Mouse (Mus musculus): ENCODE measurements around the gene Efcc1. TPM values are rescaled to one million over a fixed set of nuclear protein-coding genes. Genes with fewer than 3 reads are reported as not detected.

Efcc1 gene
- polyA plus RNA-seq, 1 experiment: 3.0 TPM

- Histone ChIP-seq H3K4me3 (ENCODE audit: insufficient read depth, low read depth, low read length) (no peak overlapping the region), H3K4me1 (ENCODE audit: control insufficient read depth, insufficient read depth, low read length) (no peaks in the 10 kb centered on the region), H3K27me3 (replicated peaks; ENCODE audit: control insufficient read depth, insufficient read depth, low read length) (no peaks in the 10 kb centered on the region), H3K27ac (ENCODE audit: insufficient read depth, low read depth, low read length) (peak overlapping the region; percentile 56), H3K36me3 (ENCODE audit: control insufficient read depth, insufficient read depth, low read length) (no peaks in the 10 kb centered on the region)
- WGBS: 70% methylated on average over 5 of the region's 5 CpGs
- TF ChIP-seq CTCF (conservative IDR thresholded peaks at IDR 0.05; ENCODE audit: insufficient read depth, insufficient read length, low read depth, low read length): no peak
- no peak for TF ChIP-seq POLR2A (IDR thresholded peaks at IDR 0.05; ENCODE audit: low read depth, low read length)
- DNase-seq: peak; percentile 50
Observed at GRCm38 (mm10) chr6:87734136-87734535, 3.5 kb downstream of the Efcc1 start.

DNA sequence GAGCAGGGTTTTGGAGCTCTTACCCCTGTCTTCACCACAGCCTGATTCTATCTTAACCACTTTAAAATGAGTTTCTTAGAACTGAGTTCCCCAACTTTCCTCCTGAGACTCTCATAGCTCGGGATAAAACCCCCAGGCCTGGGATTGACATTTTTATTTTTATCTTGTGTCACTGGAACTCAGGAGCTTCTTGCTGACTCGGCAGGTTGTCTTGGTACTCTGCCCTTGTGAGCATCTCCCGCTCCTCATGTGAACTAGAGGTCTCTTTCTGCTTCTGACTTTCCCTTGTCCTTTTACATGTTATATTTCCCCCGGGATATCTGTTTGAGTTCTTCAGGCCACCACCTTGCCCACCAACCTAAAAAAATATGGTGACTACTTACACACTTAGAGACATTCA is 6.3 kb downstream of the Efcc1 start:
- H3K36me3 ChIP-seq (ENCODE audit: control insufficient read depth, insufficient read depth, low read length): no peaks in the 10 kb centered on the region
- TF ChIP-seq POLR2A (IDR thresholded peaks at IDR 0.05; ENCODE audit: low read depth, low read length) (no peak), CTCF (conservative IDR thresholded peaks at IDR 0.05; ENCODE audit: insufficient read depth, insufficient read length, low read depth, low read length) (no peak)

GRCm38 (mm10) chr6:87737921-87738626 is 7.4 kb downstream of the Efcc1 start:
- no peak for TF ChIP-seq POLR2A (IDR thresholded peaks at IDR 0.05; ENCODE audit: low read depth, low read length)
- 0 out of 2 replicates have a peak, but pooled peaks have one; percentile 12 for TF ChIP-seq CTCF (conservative IDR thresholded peaks at IDR 0.05; ENCODE audit: insufficient read depth, insufficient read length, low read depth, low read length)
- Histone ChIP-seq H3K4me3 (ENCODE audit: insufficient read depth, low read depth, low read length) (no peak overlapping the region), H3K4me1 (ENCODE audit: control insufficient read depth, insufficient read depth, low read length) (no peaks in the 10 kb centered on the region), H3K27me3 (replicated peaks; ENCODE audit: control insufficient read depth, insufficient read depth, low read length) (no peaks in the 10 kb centered on the region), H3K36me3 (ENCODE audit: control insufficient read depth, insufficient read depth, low read length) (no peaks in the 10 kb centered on the region), H3K27ac (ENCODE audit: insufficient read depth, low read depth, low read length) (no peak overlapping the region)
- DNase-seq: no peak
- WGBS: 91% methylated on average over 4 of the region's 4 CpGs

More for the DNA sequence above, 6.3 kb downstream of the Efcc1 start:
- Histone ChIP-seq H3K27ac (ENCODE audit: insufficient read depth, low read depth, low read length) (no peak overlapping the region), H3K4me3 (ENCODE audit: insufficient read depth, low read depth, low read length) (no peak overlapping the region), H3K4me1 (ENCODE audit: control insufficient read depth, insufficient read depth, low read length) (no peaks in the 10 kb centered on the region), H3K27me3 (replicated peaks; ENCODE audit: control insufficient read depth, insufficient read depth, low read length) (no peaks in the 10 kb centered on the region)
- no peak for DNase-seq
- WGBS: 76% methylated on average over 4 of the region's 4 CpGs

- DNase-seq: no peak
- H3K27me3 ChIP-seq (replicated peaks; ENCODE audit: control insufficient read depth, insufficient read depth, low read length): no peaks in the 10 kb centered on the region
- no peak overlapping the region for H3K27ac ChIP-seq (ENCODE audit: insufficient read depth, low read depth, low read length)
- TF ChIP-seq POLR2A (IDR thresholded peaks at IDR 0.05; ENCODE audit: low read depth, low read length): no peak
- TF ChIP-seq CTCF (conservative IDR thresholded peaks at IDR 0.05; ENCODE audit: insufficient read depth, insufficient read length, low read depth, low read length): no peak
- 66% methylated on average over 6 of the region's 6 CpGs for WGBS
- no peak overlapping the region for H3K4me3 ChIP-seq (ENCODE audit: insufficient read depth, low read depth, low read length)
- H3K36me3 ChIP-seq (ENCODE audit: control insufficient read depth, insufficient read depth, low read length): no peaks in the 10 kb centered on the region
- H3K4me1 ChIP-seq (ENCODE audit: control insufficient read depth, insufficient read depth, low read length): no peaks in the 10 kb centered on the region
Observed at GRCm38 (mm10) chr6:87739898-87740297, 9.2 kb downstream of the Efcc1 start.

DNA sequence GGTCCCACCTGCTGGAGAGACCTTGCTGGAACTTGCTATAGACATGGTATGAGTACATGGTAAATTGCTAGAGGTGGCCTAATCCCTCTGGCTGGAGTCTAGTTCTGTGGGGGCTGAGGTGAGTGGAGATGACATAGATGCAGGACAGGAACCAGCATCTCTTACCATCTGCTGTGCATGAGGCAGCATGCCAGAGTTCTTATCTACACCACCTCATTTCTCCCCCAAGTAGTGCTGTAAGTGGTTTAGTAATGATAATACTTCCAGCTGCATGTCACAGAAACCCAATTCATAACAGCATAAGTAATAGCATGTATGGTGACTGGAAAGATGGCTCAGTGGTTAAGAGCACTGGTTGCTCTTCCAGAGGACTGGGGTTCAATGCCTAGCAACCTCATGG is 9.8 kb downstream of the Efcc1 start:
- no peak for TF ChIP-seq CTCF (conservative IDR thresholded peaks at IDR 0.05; ENCODE audit: insufficient read depth, insufficient read length, low read depth, low read length)
- no peak for TF ChIP-seq POLR2A (IDR thresholded peaks at IDR 0.05; ENCODE audit: low read depth, low read length)
- Histone ChIP-seq H3K36me3 (ENCODE audit: control insufficient read depth, insufficient read depth, low read length) (no peaks in the 10 kb centered on the region), H3K27me3 (replicated peaks; ENCODE audit: control insufficient read depth, insufficient read depth, low read length) (no peaks in the 10 kb centered on the region), H3K4me3 (ENCODE audit: insufficient read depth, low read depth, low read length) (no peak overlapping the region), H3K4me1 (ENCODE audit: control insufficient read depth, insufficient read depth, low read length) (no peaks in the 10 kb centered on the region), H3K27ac (ENCODE audit: insufficient read depth, low read depth, low read length) (no peak overlapping the region)
- DNase-seq: no peak

- H3K27ac ChIP-seq (ENCODE audit: insufficient read depth, low read depth, low read length): no peak overlapping the region
- 88% methylated on average over 8 of the region's 8 CpGs for WGBS
- no peaks in the 10 kb centered on the region for H3K27me3 ChIP-seq (replicated peaks; ENCODE audit: control insufficient read depth, insufficient read depth, low read length)
- TF ChIP-seq POLR2A (IDR thresholded peaks at IDR 0.05; ENCODE audit: low read depth, low read length): no peak
- no peak for TF ChIP-seq CTCF (conservative IDR thresholded peaks at IDR 0.05; ENCODE audit: insufficient read depth, insufficient read length, low read depth, low read length)
- no peaks in the 10 kb centered on the region for H3K36me3 ChIP-seq (ENCODE audit: control insufficient read depth, insufficient read depth, low read length)
- no peaks in the 10 kb centered on the region for H3K4me1 ChIP-seq (ENCODE audit: control insufficient read depth, insufficient read depth, low read length)
- H3K4me3 ChIP-seq (ENCODE audit: insufficient read depth, low read depth, low read length): no peak overlapping the region
- DNase-seq: no peak
Observed at GRCm38 (mm10) chr6:87741978-87742377, 11.3 kb downstream of the Efcc1 start.

GRCm38 (mm10) chr6:87742804-87743203 is 12.1 kb downstream of the Efcc1 start:
- Histone ChIP-seq H3K27me3 (replicated peaks; ENCODE audit: control insufficient read depth, insufficient read depth, low read length) (no peaks in the 10 kb centered on the region), H3K27ac (ENCODE audit: insufficient read depth, low read depth, low read length) (no peak overlapping the region), H3K36me3 (ENCODE audit: control insufficient read depth, insufficient read depth, low read length) (no peaks in the 10 kb centered on the region), H3K4me1 (ENCODE audit: control insufficient read depth, insufficient read depth, low read length) (no peaks in the 10 kb centered on the region), H3K4me3 (ENCODE audit: insufficient read depth, low read depth, low read length) (no peak overlapping the region)
- TF ChIP-seq POLR2A (IDR thresholded peaks at IDR 0.05; ENCODE audit: low read depth, low read length) (no peak), CTCF (conservative IDR thresholded peaks at IDR 0.05; ENCODE audit: insufficient read depth, insufficient read length, low read depth, low read length) (0 out of 2 replicates have a peak, but pooled peaks have one; percentile 30)
- WGBS: 74% methylated on average over 5 of the region's 5 CpGs
- no peak for DNase-seq

All from kidney, adult 2 months (tissue).